Mouse (Mus musculus) megakaryocyte-erythroid progenitor cell, adult 5-6 weeks (primary cell): ENCODE data around the gene Gm7792. TPM values are rescaled to one million over a fixed set of nuclear protein-coding genes. Genes with fewer than 3 reads are reported as not detected.
"Not testable (repeated sequence)": the region's sequence is repeated elsewhere in the genome, so short reads cannot be mapped to it uniquely, and the experiment has no call there.

Experiments used
- ATAC-seq: replicated peaks from 2 replicates; pipeline ENCODE4 v1.8.0; 2016; ENCODE audit warnings: mild to moderate bottlenecking, inconsistent platforms; ENCODE audit not compliant: severe bottlenecking, poor library complexity, low FRiP score, low TSS enrichment
- total RNA-seq, 2 experiments: library from RNA; stranded (forward) in 1 of 2; stranded (reverse) in 1 of 2; fragments of 200-1000, 215-1000 nt in 1 of 2; fragments of >200 nt in 1 of 2; fragmentation: Nextera tagmentation in 1 of 2; gene quantifications; 2 replicates each; pipeline ENCODE4 v1.2.3; 2014 to 2017

The Gm7792 gene
- total RNA-seq (2014; fragmentation: Nextera tagmentation) (not detected in 2 replicates), total RNA-seq (2017) (not detected in 2 replicates)

- ATAC-seq, result not testable (repeated sequence)
Observed at GRCm38 (mm10) chr5:93843476-93843875, at the start of gene Gm7792. Gm7792 (plus strand) TSS chr5:93843776.

Other genes starting within 250 kb of the Gm7792 start
- gene C87414, start 172.2 kb upstream of the Gm7792 start, total RNA-seq (2014; fragmentation: Nextera tagmentation), result not detected in 2 replicates
- not detected in 2 replicates for gene C87414, start 172.2 kb upstream of the Gm7792 start, total RNA-seq (2017)
- not detected in 2 replicates for gene Gm16429, start 85.3 kb downstream of the Gm7792 start, total RNA-seq (2014; fragmentation: Nextera tagmentation)
- gene Gm16429, start 85.3 kb downstream of the Gm7792 start, total RNA-seq (2017), result not detected in 2 replicates
- not detected in 2 replicates for gene BC061212, start 226.8 kb downstream of the Gm7792 start, total RNA-seq (2014; fragmentation: Nextera tagmentation)
- gene BC061212, start 226.8 kb downstream of the Gm7792 start, total RNA-seq (2017), result not detected in 2 replicates
- gene Gm6351, start 232.6 kb downstream of the Gm7792 start, total RNA-seq (2014; fragmentation: Nextera tagmentation), result not detected in 2 replicates
- gene Gm6351, start 232.6 kb downstream of the Gm7792 start, total RNA-seq (2017), result not detected in 2 replicates